In genomic region chr17:86667836-86668600, GRCm38 (mm10) we compare ENCODE assay signal across 24 mouse cellular contexts.
DNase-seq lines count a peak whose midpoint lies in the region; ATAC-seq and TF ChIP-seq lines count a peak whose summit lies in the region.
"Had no signal": no experiment of that assay in that cellular context is flagged by ENCODE, and none has a peak within 500 bp of the region (broad histone marks: within the 10 kb centered on the region; RNA-seq: fewer than 3 reads in every experiment).

No protein-coding gene starts in this region.

- no peak for TF ChIP-seq RAD21 in MEL (IDR thresholded peaks at IDR 0.05; ENCODE audit: low read depth, low read length)

- H3K9me3 ChIP-seq in heart, embryonic 16.5 days (replicated peaks; ENCODE audit: control insufficient read depth, low read length), result no peaks in the 10 kb centered on the region
- no peaks in the 10 kb centered on the region for H3K9me3 ChIP-seq in heart, embryonic 11.5 days (replicated peaks; ENCODE audit: control insufficient read depth, low read length)
- H3K9me3 ChIP-seq in MEL (replicated peaks; ENCODE audit: insufficient read depth, low read length), result no peaks in the 10 kb centered on the region
- H3K9me3 ChIP-seq: forebrain, embryonic 15.5 days; hindbrain, embryonic 12.5 days; midbrain, embryonic 13.5 days had no signal

- H3K9ac ChIP-seq in heart, embryonic 16.5 days (ENCODE audit: low read length), result no peak overlapping the region
- no peak overlapping the region for H3K9ac ChIP-seq in heart, embryonic 11.5 days (ENCODE audit: low read depth, low read length)
- H3K9ac ChIP-seq in MEL (ENCODE audit: control insufficient read depth, low read depth, low read length, poor library complexity, severe bottlenecking), result no peak overlapping the region
- H3K9ac ChIP-seq: forebrain, embryonic 15.5 days; hindbrain, embryonic 12.5 days; liver, embryonic 14.5 days; midbrain, embryonic 13.5 days had no signal

- no peaks in the 10 kb centered on the region for H3K36me3 ChIP-seq in heart, embryonic 16.5 days (ENCODE audit: control insufficient read depth, insufficient read depth)
- H3K36me3 ChIP-seq in heart, embryonic 11.5 days (ENCODE audit: control insufficient read depth, insufficient read depth, low read length), result no peaks in the 10 kb centered on the region
- no peaks in the 10 kb centered on the region for H3K36me3 ChIP-seq in MEL (ENCODE audit: control insufficient read depth in 1 of 2, insufficient read depth in 2 of 2, low read length in 2 of 2)
- H3K36me3 ChIP-seq: forebrain, embryonic 15.5 days; hindbrain, embryonic 12.5 days; midbrain, embryonic 13.5 days had no signal

- no peak for ATAC-seq in CD4-positive, CD25-positive, alpha-beta regulatory T cell, adult 4 months
- no peak for ATAC-seq in heart, embryonic 16.5 days (replicated peaks; ENCODE audit: extremely low read depth, insufficient read depth, low FRiP score)
- no peak for ATAC-seq in heart, embryonic 11.5 days (replicated peaks; ENCODE audit: insufficient number of reproducible peaks, low FRiP score, low TSS enrichment)
- peak; percentile 76 to 82 for ATAC-seq in hematopoietic stem cell, adult 5-6 weeks (replicated peaks in 1 of 2; ENCODE audit: insufficient read depth in 1 of 2, low FRiP score in 2 of 2, low TSS enrichment in 1 of 2, low read depth in 1 of 2, poor library complexity in 2 of 2, severe bottlenecking in 2 of 2)
- ATAC-seq: forebrain, embryonic 15.5 days; midbrain, embryonic 13.5 days had no signal

- H3K79me2 ChIP-seq in MEL (ENCODE audit: control insufficient read depth, insufficient read depth, low read length, poor library complexity), result no peaks in the 10 kb centered on the region

- no peak for TF ChIP-seq CTCF in MEL (IDR thresholded peaks at IDR 0.05 in 2 of 3, conservative IDR thresholded peaks at IDR 0.05 in 1 of 3; ENCODE audit: control insufficient read depth in 1 of 3, insufficient read depth in 1 of 3, low read depth in 2 of 3, low read length in 3 of 3, poor library complexity in 1 of 3, severe bottlenecking in 1 of 3)

- H3K4me3 ChIP-seq in heart, embryonic 16.5 days (ENCODE audit: low read length), result no peak overlapping the region
- H3K4me3 ChIP-seq in heart, embryonic 11.5 days (ENCODE audit: low read depth, low read length), result no peak overlapping the region
- H3K4me3 ChIP-seq in MEL (ENCODE audit: control insufficient read depth in 1 of 2, insufficient read depth in 1 of 2, low read depth in 2 of 2, low read length in 2 of 2), result no peak overlapping the region
- H3K4me3 ChIP-seq: forebrain, embryonic 15.5 days; hindbrain, embryonic 12.5 days; left cerebral cortex, adult 2 months; midbrain, embryonic 13.5 days; myocyte had no signal

- H3K27me3 ChIP-seq in heart, embryonic 16.5 days (ENCODE audit: control insufficient read depth, insufficient read depth, low read length), result no peaks in the 10 kb centered on the region
- no peaks in the 10 kb centered on the region for H3K27me3 ChIP-seq in heart, embryonic 11.5 days (ENCODE audit: control insufficient read depth, insufficient read depth, low read length)
- peaks cover 5 to 10% of the 10 kb centered on the region in 2 experiments for H3K27me3 ChIP-seq in MEL (ENCODE audit: control insufficient read depth in 1 of 2, insufficient read depth in 2 of 2, low read length in 2 of 2)
- H3K27me3 ChIP-seq: forebrain, embryonic 15.5 days; hindbrain, embryonic 12.5 days; midbrain, embryonic 13.5 days had no signal

- WGBS in heart, embryonic 16.5 days, result 77% methylated on average over 8 of the region's 8 CpGs
- 66% methylated on average over 8 of the region's 8 CpGs for WGBS in heart, embryonic 11.5 days (ENCODE audit: insufficient replicate concordance)

- no peak for TF ChIP-seq POLR2A in MEL (IDR thresholded peaks at IDR 0.05; ENCODE audit: control insufficient read depth in 1 of 2, insufficient read depth in 1 of 2, low read depth in 1 of 2, low read length in 2 of 2, poor library complexity in 1 of 2)

- peak overlapping the region; percentile 57 for H3K27ac ChIP-seq in heart, embryonic 16.5 days (ENCODE audit: low read length)
- H3K27ac ChIP-seq in heart, embryonic 11.5 days (ENCODE audit: low read depth, low read length), result no peak overlapping the region
- H3K27ac ChIP-seq in MEL (ENCODE audit: control insufficient read depth, low read depth, low read length), result no peak overlapping the region
- H3K27ac ChIP-seq: forebrain, embryonic 15.5 days; hindbrain, embryonic 12.5 days; left cerebral cortex, adult 2 months; liver, embryonic 14.5 days; midbrain, embryonic 13.5 days had no signal

- TF ChIP-seq EP300 in MEL (IDR thresholded peaks at IDR 0.05; ENCODE audit: low read depth in 1 of 2, low read length in 2 of 2), result no peak

- peaks cover 6% of the 10 kb centered on the region for H3K4me1 ChIP-seq in heart, embryonic 16.5 days (ENCODE audit: control insufficient read depth, insufficient read depth, low read length)
- peaks cover 7% of the 10 kb centered on the region; the same call in 1 of the 2 replicates for H3K4me1 ChIP-seq in heart, embryonic 11.5 days (ENCODE audit: control insufficient read depth, insufficient read depth, low read length)
- H3K4me1 ChIP-seq in MEL (ENCODE audit: control insufficient read depth in 1 of 2, insufficient read depth in 2 of 2, low read length in 2 of 2), result no peaks in the 10 kb centered on the region
- H3K4me1 ChIP-seq: forebrain, embryonic 15.5 days; hindbrain, embryonic 12.5 days had no signal

- peak; percentile 12 for DNase-seq in CD4-positive, CD25-positive, alpha-beta regulatory T cell, adult 2 months (ENCODE audit: low read depth, low spot score)
- DNase-seq in MEL (ENCODE audit: low read depth, low spot score), result peak; percentile 28
- no peak for DNase-seq in kidney, postnatal 4 days
- DNase-seq in gastrocnemius, postnatal 25 days, result no peak
- DNase-seq: adrenal gland, postnatal 14 days; cerebellum, adult 11-12 months; cerebellum, postnatal 14 days; embryo, embryonic 11 days; gastrocnemius, postnatal 36 days; kidney, adult 2 months; kidney, postnatal 10 days; layer of hippocampus, adult 9-11 months; retina, postnatal 1 day; thymus, adult 2 months had no signal

- no peak overlapping the region for H3K4me2 ChIP-seq in heart, embryonic 16.5 days (ENCODE audit: low read depth, low read length)
- no peak overlapping the region for H3K4me2 ChIP-seq in heart, embryonic 11.5 days
- H3K4me2 ChIP-seq: forebrain, embryonic 15.5 days; hindbrain, embryonic 12.5 days; midbrain, embryonic 13.5 days had no signal

TF ChIP-seq in MEL, 35 proteins besides CTCF, POLR2A, EP300 and RAD21:
- TF ChIP-seq NELFE (IDR thresholded peaks at IDR 0.05; ENCODE audit: low read depth, low read length) (no peak), RCOR1 (IDR thresholded peaks at IDR 0.05; ENCODE audit: low read depth, low read length) (peak; percentile 36; the same call in 1 of the 2 replicates)

Comparison
In these comparisons a context has a peak if more than half of its experiments do, and no peak if none do; other contexts are left out.
1. DNase-seq: peak in CD4-positive, CD25-positive, alpha-beta regulatory T cell, adult 2 months (single experiment) and MEL (single experiment); none in kidney, postnatal 4 days (0 of 2) and gastrocnemius, postnatal 25 days (single experiment).
2. ATAC-seq: peak in hematopoietic stem cell, adult 5-6 weeks (2 of 2); none in CD4-positive, CD25-positive, alpha-beta regulatory T cell, adult 4 months (single experiment), heart, embryonic 16.5 days (single experiment) and heart, embryonic 11.5 days (single experiment).